Mouse (Mus musculus): ENCODE measurements around the gene Plppr1.
"Not testable (repeated sequence)": the region's sequence is repeated elsewhere in the genome, so short reads cannot be mapped to it uniquely, and the experiment has no call there.

The Plppr1 gene

GRCm38 (mm10) chr4:49232206-49233031, 173.3 kb downstream of the Plppr1 start:
- no peak for DNase-seq (ENCODE audit: low spot score in 2 of 2)

DNA sequence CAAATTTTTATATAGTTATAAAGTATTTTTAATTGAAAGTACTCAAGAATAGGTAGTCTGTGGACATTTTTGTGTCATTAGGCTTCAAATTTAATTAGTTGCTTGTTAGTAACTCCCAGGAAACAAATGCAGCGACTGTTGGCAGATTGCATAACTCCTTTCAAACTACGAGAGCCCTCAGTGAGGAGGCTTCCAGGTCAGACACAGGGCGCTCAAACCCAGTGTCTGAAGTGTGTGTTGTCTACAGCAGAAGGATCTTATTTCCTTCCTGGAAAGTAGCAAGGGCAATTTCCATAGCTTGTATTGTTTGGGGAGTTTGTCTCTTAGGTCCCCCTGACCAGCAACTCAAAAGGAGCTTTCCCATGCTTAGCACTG, 173.9 kb downstream of the Plppr1 start:
- no peak for DNase-seq (ENCODE audit: low spot score in 2 of 2)

DNA sequence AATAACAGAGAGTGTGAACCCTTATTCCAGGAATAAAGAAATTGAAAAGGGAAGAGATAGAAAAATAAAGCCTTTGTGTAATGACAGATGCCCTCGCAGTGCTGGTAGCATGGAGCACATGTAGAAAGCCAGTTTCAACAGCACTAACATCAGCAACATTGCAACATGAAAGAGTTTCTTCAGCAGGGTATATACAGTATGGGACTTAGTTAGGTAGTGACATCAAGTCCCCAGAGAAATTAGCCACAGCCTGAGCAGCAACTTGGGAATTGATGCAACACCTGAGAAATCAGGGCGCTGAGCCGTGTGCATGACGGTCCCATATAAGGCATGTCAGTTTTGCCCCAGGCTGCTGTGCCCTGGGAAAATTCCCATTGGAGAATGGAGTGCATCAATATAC, 179.0 kb downstream of the Plppr1 start:
- DNase-seq (ENCODE audit: low spot score in 2 of 2), result no peak

DNA sequence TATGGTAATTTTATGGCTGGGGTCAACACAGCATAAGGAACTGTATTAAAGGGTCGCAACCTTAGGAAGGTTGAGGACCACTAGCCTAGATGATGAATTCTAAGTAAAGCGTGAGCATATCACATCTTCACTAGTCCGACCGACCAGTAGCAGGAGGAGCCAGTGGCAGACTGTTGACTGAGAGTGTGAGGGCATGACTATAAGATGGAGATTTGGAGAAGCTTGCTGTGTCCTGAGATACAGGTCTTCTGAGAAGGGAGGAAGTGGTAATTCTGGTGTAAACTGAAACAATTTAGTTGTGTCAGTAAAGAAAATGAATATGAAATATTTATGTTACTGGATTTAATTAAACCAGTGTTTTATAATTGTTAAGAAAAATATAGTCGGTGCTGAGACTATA, 180.4 kb downstream of the Plppr1 start:
- DNase-seq (ENCODE audit: low spot score in 2 of 2), result no peak

DNA sequence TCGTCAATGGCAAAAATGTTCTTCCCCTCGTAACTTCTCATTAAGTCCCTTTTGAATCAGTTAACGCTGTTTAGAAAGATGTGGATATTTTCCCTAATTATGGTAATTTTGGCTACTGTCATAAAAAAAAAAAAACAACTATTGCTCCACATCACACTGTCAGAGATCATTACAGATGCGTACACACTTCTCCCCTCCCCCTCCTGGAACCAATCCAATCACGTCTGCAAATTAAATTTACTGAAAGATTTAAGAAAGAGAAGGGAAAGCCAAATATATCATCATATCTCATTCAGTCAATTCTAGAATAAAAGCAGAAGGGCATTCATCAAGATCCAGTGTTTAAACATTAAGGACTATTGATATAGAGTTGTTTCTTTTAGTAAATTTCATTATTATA, 185.7 kb downstream of the Plppr1 start:
- no peak for DNase-seq (ENCODE audit: low spot score in 2 of 2)

GRCm38 (mm10) chr4:49245274-49245673, 186.2 kb downstream of the Plppr1 start:
- DNase-seq (ENCODE audit: low spot score in 2 of 2), result no peak

- no peak for DNase-seq (ENCODE audit: low spot score in 2 of 2)
Observed at GRCm38 (mm10) chr4:49251262-49251661, 192.2 kb downstream of the Plppr1 start.

GRCm38 (mm10) chr4:49252169-49252568, 193.1 kb downstream of the Plppr1 start:
- no peak for DNase-seq (ENCODE audit: low spot score in 2 of 2)

DNA sequence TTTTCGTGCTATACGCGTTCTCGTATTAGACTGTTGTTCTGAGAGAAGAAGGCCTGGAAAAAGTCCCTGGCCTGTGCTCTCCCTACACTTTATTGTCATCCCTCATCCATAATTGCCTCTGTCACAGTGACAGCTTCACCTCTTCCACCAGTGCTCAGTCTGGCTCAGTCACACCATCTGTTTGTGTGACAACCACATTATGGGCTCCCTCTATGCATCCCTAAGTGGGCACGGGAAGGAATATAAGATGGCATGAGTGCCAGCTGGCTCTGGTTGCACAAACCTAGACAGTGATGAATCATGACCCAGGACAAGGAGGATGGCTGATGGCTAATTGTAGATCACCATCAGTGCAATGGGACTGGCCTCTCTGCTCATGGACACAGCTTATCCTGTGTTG, 219.4 kb downstream of the Plppr1 start:
- DNase-seq (ENCODE audit: low spot score in 2 of 2), result no peak

GRCm38 (mm10) chr4:49284692-49285291, 225.7 kb downstream of the Plppr1 start:
- DNase-seq (ENCODE audit: low spot score in 2 of 2), result no peak

DNA sequence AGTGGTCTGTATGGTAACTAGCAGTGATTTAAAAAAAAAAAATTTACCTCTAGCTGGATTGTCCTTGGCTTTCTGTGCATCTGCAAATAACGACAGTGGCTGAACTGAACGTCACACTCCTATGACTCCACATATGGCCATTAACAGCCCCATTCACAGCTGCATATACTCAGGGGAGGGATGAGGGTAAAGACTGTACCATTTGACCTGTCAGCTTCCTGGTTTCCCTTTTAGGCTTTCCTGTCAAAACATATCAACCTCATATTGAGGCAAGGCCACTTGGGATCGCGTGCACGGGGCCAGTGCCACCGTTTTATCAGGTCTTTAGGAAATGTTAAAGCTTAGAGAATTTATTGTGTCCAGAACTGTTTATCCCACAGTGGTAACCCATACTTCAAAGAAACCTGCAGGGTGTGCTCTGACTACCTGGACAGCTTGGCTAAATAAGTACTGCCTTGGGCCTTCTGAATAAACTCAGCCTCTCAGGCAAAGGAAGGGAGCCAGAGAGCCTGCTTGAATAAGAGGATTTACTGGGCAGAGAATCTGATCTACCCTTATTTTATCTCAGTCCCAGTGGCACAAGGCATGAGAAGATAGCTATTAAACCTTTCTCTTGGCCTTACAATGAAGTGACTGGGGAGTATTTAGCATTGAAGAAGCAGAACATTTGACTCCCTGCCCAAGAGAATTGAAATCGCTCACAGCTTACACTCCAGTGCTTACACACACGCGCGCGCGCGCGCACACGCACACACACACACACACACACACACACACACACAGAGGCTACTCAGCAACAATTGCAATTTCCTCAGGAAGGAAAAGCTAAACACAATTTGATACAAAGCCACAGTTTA, 226.5 kb downstream of the Plppr1 start:
- DNase-seq (ENCODE audit: low spot score in 2 of 2), result no peak

- DNase-seq (ENCODE audit: low spot score in 2 of 2), result no peak
Observed at GRCm38 (mm10) chr4:49286197-49286492, 227.1 kb downstream of the Plppr1 start.

GRCm38 (mm10) chr4:49296434-49296833, 237.4 kb downstream of the Plppr1 start:
- DNase-seq (ENCODE audit: low spot score in 2 of 2), result no peak

DNA sequence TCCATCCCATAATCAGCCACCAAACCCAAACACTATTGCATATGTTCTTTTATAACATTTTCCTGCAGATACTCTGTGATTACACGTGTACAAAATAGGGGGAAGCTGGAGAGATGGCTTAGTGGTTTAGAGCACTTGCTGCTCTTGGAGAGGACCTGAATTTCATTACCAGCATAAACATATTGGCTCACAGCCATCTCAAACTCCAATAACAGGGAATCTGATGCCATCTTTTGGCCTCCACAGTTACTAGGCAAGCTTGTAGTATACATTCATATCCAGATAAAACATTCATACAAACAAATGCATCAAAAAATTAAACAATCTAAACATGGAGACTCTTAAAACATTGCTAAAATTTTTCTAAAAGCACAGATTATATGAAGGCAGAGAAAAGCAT, 240.5 kb downstream of the Plppr1 start:
- no peak for DNase-seq (ENCODE audit: low spot score in 2 of 2)

- no peak for DNase-seq (ENCODE audit: low spot score in 2 of 2)
Observed at GRCm38 (mm10) chr4:49321903-49322635, 263.0 kb downstream of the Plppr1 start.

- not testable (repeated sequence) for DNase-seq (ENCODE audit: low spot score in 2 of 2)
Observed at GRCm38 (mm10) chr4:49337949-49338348, 278.9 kb downstream of the Plppr1 start.

DNA sequence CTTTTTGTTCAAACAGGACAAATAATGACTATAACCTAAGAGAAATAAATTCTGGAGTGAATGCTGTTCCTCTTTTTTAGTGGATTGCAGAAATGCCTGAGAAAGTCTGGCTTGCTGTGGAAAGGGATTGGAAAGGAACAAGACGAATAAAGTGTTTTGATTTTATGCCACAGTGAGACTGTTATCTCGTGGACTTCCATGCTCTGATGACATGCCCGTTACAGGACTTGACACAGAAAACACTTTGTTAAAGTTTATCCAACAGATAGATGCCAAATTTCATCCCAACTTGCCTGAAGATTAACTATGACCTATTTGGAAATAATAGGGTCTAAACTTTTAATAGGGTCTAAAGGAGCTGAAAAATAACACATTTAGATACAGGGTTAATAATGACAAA, 281.0 kb downstream of the Plppr1 start:
- DNase-seq (ENCODE audit: low spot score in 2 of 2), result not testable (repeated sequence)

DNA sequence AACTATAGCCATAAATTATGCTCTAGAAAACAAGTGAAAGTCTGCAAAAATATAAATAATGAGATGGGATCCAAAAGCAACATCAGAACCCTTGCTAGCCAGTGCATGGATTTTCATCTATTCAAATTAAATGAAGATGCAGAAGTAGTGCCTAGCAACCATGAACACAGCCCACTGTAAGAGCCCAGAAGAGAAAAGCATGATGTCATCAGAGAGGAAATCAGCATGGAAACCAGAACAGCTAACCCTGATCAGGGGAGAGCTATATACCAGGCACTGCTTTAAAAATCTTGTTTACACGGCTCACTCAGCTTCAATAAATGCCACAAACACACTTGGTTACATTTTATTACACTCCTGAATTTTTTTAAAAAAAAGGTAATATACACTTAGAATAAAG, 288.9 kb downstream of the Plppr1 start:
- not testable (repeated sequence) for DNase-seq (ENCODE audit: low spot score in 2 of 2)

- no peak for DNase-seq (ENCODE audit: low spot score in 2 of 2)
Observed at GRCm38 (mm10) chr4:49348677-49349076, 289.6 kb downstream of the Plppr1 start.

GRCm38 (mm10) chr4:49350470-49350869, 291.4 kb downstream of the Plppr1 start:
- DNase-seq (ENCODE audit: low spot score in 2 of 2), result no peak

GRCm38 (mm10) chr4:49357097-49357496, 298.0 kb downstream of the Plppr1 start:
- DNase-seq (ENCODE audit: low spot score in 2 of 2), result no peak

DNA sequence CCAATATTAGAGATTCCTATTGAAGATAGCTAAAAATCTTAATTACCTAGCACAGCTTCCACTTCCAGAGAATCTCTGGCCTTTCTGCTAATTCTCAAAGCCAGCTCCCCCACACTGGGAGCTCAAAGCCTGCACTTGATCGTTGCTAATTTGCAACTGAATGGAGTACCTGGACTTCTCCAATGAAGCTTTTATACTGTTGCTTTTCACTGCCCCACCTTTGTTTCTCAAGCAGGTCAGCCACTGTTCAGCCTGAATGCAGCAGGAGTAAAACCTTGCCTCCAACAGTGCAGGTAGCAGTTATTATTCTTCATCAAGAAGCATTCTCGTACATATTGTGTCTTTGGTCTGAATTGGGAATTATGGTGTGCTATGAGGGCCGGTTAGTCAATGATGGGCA, 309.0 kb downstream of the Plppr1 start:
- not testable (repeated sequence) for DNase-seq (ENCODE audit: low spot score in 2 of 2)
